Mouse (Mus musculus) layer of hippocampus, adult 11-12 months (tissue): ENCODE data around the gene Pld3.
A peak's percentile ranks its signal among the peaks of the same experiment; 100 is the strongest.
"Not testable (repeated sequence)": the region's sequence is repeated elsewhere in the genome, so short reads cannot be mapped to it uniquely, and the experiment has no call there.

Source experiments
- DNase-seq: peaks from one replicate; pipeline ENCODE4 v3.0.0; 2022; ENCODE audit warnings: low spot score

The Pld3 gene

DNA sequence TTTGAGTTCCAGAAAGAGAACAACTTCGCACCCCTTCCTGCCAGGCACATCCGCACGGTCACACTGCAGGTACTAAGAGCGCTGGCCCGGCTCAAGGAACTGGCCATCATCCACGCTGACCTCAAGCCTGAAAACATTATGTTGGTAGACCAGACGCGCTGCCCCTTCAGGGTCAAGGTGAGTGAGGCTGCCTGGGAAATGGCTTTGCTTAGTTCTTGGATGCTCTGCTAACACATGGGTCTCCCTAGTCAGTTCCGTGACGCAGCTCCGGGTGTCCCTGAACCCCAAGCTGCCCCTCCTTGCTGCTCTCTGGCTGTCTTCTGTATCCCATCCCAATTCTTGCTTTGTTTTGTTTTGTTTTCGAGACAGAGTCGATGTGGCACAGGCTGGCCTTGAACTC lies 29.2 kb downstream of the Pld3 start:
- no peak for DNase-seq

DNA sequence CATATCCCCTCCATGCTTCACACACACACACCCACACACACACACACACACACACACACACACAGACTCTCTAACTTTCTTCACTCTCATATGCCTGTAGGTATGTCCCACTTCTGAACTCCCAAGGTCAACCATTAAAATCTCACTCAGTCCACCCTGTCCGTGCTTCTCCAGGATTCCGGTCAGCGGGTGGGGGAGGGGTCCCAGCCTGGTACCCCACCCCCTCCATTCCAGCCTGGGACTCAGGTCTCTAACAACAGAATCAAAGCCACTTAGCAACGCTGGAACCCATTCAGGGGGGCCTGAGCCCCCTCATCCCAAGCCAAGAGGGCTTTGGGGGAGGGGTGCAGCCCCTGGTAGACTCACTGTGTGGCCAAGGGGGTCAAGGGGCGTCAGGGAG lies 30.1 kb downstream of the Pld3 start, which contains the start of gene Hipk4:
Gene Hipk4 (plus strand): TSS at position 301 of the 400 bp plus-strand sequence.
- DNase-seq, result no peak

DNA sequence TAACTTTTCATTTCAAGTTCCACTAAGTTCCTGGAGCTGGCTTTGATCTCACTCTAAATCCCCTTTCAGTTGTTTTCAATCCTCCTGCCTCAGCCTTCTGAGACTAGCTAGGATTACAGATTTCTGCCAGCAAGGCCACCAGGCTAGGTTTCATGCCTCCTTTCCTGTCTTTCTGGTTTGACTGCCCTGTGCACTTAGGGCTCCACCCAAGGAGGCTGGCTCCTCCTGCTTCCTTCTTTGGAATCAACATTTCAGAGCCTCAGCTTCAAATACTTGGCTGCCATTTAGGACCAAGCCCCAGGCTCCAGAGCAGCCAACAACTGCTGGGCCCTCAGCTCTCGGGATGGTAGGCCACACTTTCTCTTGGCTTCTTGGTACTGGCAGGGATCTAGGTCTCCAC lies 32.4 kb downstream of the Pld3 start:
- no peak for DNase-seq

DNA sequence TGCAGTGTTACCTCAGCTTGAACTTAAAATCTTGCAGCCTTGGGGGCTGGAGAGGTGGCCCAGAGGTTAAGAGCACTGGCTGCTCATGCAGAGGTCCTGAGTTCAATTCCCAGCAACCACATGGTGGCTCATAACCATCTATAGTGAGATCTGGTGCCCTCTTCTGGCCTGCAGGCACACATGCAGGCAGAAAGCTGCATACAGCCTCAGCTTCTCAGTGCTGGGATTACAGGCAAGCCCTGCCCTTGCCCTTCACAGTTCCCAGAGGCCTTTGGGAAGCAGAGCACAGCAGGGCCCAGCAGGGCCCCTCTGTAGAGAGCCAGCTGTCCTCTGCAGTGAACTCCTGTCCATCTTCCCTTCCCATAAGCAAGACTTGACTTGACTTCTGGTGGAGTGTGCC lies 32.9 kb downstream of the Pld3 start:
- no peak for DNase-seq

DNA sequence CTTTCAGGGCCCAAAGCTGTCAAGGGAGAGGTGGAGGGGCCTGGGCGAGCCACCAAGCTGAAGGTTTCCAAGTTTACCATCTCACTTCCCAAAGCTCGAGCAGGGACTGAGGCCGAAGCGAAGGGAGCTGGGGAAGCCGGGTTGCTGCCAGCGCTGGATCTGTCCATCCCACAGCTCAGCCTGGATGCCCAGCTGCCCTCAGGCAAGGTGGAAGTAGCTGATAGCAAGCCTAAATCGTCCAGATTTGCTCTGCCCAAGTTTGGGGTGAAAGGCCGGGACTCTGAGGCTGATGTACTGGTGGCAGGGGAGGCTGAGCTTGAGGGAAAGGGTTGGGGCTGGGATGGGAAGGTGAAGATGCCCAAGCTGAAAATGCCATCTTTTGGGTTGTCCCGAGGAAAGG lies 34.7 kb downstream of the Pld3 start:
- DNase-seq, result no peak

DNA sequence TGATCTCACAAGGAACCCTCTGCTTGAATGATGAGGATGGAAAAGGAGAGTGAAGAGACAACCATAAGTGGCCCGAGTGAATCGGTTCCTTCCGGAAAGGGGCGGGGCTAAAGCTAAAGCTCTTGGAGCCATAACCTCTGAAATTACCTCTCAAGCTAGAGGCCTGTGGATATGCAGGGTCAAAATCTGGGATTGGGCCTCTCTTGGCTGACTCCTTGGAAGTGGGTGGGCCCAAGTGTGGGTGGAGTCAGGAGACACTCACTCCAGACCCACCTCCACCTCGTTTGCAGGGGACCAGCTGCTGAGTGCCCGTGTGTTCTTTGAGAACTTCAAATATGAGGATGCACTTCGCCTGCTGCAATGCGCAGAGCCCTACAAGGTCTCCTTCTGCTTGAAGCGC lies 38.1 kb downstream of the Pld3 start:
- DNase-seq, result no peak

DNA sequence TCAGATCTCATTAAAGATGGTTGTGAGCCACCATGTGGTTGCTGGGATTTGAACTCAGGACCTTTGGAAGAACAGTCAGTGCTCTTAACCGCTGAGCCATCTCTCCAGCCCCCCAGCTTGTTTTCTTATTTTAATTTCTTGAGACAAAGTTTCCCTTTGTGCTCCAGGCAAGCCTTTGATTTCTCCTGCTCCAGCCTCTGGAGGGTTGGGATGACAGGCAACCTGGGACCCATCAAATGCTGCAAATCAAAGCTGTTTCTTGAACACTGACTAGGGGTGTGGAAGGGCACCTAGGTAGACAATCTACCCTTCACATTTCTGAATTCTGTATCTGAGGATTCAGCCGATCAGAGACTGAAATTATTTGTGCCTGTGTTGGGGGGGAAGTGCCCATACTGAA lies 42.2 kb downstream of the Pld3 start:
- DNase-seq, result no peak

DNA sequence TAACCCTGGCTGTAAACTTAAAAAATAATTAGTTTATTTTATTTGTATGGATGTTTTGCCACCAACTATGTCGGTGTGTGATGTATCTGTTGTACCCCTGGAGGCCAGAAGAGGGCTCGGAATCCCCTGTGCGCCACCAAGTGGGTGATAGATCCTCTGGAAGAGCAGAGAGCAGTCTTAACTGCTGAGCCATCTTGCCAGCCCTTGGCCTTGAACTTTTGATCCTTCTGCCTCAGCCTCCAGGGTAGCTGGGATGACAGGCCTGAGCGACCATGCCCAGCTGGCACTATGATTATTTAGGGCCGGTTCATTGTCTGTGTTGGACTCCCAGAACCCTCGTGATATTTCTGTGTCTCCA lies 44.4 kb downstream of the Pld3 start:
- peak; percentile 60 for DNase-seq

DNA sequence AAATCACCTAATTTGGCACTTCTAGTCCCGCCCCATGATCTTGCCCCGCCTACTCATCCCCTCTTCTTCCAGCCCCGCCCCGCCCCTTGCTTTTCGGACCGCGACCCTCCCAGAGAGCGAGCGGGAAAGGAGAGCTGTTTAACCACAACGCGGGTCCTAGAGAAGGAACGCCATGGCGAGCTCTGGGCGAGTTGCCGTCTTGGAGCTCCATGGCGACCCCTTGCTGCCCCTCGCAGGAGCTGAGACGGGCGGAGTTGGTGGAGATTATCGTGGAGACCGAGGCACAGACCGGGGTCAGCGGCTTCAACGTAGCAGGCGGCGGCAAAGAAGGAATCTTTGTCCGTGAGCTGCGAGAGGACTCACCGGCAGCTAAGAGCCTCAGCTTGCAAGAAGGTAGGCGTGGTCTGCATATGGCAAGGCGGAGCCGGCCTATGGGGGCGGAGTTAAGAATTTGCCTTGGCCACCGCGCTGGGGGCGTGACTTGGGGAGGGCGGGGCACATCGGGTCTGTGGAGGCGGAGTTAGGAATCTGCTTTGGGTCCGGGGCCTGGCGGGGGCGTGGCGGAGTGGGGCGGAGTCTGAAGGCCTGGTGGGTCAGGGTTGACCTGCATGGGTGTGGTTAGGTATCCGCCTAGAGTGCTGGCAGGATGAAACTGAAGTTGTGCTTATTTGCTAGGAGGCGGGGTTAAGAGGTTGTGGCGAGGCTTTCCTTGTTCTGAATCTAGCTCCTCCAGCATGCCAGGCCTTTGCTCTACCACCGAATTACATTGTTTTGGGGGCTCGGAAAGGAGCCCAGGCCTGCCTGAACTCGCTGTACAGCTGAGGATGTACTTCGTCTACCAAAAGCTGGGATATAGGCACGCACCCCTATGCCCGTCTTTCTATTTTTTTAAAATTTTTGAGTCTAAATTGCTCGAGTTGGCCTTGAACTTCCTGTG lies 45.0 kb downstream of the Pld3 start:
- DNase-seq, result peak; percentile 93

DNA sequence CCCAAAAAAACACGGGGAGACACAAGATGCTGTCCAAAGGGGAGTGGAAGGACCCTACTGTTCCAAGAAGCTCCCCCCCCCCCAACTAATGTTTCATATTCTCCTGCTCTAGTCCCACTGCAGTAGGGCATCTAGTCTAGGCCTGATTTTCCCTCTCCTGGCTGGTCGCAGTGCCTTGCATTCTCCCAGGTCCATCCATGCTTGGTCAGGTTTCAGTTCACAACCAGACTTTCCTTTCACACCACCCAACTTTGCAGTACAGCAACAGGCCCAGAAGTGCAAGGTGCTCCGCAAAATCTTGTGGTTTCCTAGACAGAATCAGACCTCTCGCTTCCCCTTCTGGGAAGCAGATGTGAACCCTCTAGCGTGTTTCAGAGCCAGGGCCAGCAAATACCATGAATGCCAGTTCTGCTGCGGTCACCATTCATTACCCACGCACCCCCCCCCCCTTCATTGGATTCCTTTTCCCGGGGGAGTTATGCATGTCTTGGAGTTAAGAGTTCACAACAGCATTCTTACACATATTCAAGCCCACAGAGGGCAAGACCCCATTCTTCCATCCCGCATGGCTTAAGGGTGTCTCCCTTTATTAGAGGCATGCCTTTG lies 46.1 kb downstream of the Pld3 start:
- no peak for DNase-seq

DNA sequence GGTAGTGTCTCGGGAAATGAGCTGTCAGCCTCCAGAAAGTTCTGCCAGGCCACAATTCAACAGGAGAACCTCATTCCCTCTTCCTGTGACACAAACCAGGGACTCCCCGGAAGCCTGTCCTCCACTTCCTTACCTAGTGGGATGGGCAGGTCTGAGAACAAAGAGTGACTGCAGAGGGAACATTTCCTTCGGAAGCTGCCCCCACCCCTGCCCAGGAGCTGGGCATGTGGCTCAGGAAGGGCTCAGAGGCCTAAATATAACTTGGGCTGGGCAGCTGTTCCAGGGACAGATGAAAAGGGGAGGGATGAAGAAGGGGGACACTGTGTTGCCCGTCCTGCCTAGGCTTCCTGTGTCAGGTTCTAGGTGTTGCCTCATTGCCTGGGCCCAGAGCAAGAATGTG lies 51.4 kb downstream of the Pld3 start:
- no peak for DNase-seq

DNA sequence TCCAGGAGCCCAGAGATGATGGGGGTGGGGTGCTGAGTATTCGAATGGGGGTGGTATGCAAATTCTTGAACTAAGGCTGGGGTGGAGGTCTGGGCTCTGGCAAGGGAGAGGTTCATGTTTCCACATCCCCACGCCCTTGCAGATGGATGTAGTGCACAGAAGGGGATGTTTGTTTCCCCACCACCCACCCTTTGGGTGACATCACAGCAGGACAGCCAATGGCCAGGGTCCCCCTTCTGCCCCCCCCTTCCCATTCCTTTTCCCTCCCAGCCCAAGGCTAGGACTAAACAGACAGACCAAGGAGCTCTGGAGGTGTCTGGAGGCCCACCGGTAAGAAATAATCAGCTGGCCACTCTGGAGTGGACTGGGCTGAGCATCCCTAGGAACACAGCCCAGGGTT lies 54.0 kb downstream of the Pld3 start, which contains the start of gene Prx:
Gene Prx (plus strand): TSS at position 289 of the 400 bp plus-strand sequence.
- no peak for DNase-seq

DNA sequence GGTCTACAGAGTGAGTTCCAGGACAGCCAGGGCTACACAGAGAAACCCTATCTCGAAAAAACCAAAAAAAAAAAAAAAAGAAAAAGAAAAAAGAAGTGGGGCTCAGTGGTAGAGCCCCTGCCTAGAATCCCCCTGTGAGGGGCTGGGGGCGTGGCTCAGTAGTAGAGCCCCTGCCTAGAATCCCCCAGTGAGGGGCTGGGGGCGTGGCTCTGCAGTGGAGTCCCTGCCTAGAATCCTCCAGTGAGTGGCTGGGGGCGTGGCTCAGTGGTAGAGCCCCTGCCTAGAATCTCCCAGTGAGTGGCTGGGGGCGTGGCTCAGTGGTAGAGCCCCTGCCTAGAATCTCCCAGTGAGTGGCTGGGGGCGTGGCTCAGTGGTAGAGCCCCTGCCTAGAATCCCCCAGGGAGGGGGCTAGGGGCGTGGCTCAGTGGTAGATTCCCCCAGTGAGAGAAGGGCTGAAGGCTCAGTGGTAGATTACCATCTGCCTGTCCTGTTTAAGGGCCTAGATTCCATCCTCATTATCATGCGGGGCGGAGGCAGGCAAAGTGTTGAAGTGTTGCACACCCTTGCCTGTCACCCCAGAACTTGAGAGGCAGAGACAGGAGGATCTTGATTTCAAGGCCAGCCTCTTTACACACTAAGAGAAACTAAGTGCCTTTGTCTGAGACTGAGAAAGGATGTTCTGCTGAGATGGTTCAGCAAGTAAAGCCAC lies 58.2 kb downstream of the Pld3 start:
- DNase-seq, result not testable (repeated sequence)

DNA sequence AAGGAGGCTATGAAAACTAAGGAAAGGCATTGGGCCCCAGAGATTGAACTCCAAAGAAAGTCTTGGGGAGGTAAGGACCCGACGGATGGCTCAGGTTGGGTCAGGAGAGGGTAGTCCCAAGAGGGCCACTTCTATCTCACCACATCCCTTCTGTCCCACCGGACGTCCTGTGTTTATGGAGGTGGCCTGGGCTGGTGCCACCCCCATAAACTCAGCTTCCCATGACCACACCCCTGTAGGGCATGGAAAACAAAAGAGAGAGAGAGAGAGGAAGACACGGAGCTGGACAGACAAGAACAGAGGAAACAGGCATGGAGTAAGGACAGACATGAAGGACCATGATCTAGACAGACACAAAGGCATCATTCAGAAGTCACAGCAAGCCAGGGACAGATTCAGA lies 59.6 kb downstream of the Pld3 start:
- no peak for DNase-seq

DNA sequence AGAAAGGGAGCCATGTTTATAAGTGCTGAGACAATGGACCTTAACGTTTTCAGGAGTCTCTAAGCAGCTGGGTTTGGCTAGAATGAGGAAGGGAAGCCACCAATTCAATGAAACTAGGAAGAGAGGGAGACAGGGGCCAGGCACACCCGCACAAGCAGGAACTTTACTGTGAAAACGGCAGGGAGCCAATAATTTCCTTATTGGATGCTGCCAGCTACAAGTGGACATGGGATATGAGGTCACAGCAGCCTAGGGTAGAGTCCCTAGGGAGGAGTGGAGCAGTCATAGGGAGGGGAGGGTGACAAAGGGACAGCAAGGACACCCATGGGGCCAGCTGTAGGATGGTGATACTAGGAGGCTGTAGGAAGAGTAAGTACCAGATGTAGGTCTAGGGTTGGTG lies 60.0 kb downstream of the Pld3 start:
- no peak for DNase-seq

DNA sequence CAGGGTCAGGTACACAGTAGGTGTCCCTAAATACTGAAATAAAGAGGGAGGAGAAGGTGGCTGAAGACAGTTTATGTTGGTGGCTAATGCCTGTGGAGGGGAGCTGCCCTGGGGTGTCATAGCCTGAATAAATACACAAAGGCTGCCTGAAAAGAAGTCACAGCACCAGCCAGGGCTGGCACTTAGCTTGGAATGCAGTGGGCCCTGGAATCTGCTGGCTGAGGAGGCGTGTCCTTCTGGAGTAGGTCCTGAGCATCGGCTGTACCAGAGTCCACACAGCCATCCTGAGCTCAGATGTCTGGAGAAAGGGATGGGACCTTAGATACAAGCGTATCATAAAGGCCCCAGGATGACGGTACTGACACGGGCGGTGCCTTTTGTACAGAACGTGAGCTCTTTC lies 61.2 kb downstream of the Pld3 start:
- DNase-seq, result no peak

DNA sequence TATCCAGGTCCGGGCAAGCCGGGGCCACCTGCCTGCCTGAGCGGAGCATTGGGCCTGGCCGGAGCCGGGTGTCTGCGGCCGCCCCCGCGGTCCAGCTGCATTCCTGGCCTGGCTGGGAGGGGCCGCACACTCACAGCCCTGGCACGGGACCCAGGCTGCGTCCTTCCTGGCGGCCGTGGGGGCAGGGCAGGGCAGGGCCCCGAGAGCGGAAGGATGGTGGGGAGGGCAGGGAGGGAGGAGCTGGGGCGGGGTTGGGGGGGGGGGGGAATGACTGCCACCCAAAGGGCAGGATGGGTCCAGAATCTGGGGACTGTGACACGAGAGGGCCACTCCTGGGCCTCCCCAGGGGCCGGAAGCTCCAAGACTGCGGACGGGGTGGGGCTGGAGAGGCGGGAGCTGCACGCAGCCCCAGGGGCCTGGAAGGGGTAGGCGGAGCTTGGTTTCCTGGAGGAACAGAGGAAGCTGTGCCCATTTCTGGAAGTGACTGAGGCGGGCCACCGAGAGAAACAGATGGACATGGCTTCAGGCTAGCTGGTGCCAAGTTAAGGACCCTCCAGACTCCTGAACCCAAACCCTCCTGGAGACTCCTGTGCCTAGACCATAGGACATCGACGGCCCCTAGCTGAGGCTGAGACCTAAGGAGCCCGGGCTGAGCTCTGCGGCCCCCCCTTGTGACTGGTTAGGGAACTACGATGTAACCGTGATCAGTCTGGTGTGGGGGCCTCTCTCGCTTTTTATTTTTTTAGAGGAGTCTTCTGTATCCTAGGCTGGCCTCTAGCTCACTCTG lies 62.3 kb downstream of the Pld3 start:
- peak; percentile 89 for DNase-seq

DNA sequence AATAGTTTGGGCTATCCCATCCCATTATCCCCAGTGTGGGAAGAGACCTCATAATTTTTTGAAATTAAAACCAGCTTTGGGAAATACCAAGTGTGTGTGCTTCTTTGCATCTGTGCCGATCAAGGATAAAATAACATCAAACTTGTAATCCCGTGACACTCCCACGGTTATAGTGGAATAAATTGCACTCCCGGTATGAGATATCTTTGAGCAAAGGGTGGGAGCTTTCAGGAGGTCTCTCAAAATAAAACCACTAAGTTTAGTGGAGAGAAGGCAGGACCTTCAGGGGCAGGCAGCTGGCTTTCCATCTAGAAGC lies 62.8 kb downstream of the Pld3 start:
- no peak for DNase-seq

DNA sequence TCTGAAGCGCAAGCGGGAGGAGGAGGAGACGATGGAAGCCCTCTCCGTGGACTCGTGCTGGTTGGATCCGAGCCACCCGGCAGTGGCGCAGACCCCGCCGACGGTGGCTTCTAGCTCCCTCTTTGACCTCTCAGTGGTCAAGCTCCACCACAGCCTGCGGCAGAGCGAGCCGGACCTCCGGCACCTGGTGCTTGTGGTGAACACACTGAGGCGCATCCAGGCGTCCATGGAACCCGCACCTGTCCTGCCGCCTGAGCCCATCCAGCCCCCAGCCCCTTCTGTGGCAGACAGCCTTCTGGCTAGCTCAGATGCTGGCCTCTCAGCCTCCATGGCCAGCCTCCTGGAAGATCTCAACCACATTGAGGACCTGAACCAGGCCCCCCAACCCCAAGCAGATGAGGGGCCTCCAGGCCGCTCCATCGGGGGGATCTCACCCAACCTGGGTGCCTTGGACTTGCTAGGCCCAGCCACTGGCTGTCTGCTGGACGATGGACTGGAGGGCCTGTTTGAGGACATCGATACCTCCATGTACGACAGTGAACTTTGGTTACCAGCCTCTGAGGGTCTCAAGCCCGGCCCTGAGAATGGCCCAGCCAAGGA lies 63.6 kb downstream of the Pld3 start:
- DNase-seq, result no peak

DNA sequence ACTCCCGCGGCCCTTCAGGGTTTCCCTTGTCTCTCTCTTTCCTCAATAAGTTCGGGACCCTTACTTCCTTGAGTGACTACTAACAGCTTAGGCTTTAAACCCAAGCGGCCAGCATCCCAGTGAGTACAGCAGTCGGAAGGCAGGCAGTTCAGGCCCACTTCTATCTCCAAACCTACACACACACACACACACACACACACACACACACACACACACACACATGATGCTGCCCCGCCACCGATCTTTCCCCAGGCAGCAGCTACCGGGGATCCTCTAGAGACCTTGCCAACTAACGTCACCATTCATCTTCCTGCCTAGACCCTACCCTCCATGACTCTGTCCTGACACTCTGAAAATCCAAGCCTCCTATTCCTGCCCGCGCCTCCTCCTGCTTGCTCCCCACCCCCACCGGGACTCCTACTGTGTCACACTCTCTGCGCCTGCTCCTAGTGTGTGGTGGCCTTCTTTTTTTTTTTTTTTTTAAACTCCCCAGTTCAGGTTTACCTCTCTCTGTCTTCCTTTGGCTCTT lies 65.2 kb downstream of the Pld3 start:
- peak; percentile 61 for DNase-seq
